In the genomic region with DNA sequence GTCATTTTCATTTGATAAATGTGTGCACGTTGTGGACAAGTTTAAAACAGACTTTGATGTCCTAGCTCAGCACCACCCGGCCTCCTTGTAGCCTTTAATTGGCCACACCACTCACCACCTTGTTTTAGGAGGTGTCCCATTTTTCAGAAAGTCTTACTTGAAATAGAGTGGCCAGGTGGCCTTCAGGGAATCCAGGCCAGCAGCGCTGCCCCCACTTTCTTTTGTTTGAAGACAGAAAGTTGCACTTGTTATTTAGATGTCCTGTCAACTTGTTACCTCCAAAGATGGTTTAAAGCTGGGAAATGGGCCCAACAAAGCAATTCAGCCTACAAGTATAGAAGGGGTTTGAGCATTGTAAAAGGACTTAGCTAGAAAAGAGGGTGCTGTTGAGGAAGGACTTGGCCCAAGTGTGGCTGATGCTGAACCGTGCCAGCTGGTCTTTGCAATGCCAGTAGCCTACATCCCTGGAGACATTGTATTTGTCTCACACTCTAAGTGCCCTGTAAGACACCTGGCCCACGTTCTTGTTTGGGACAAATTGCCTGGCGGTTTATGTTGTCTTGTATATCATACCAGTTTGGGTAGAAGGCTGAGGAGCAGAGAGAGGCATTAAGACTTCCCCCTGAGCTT, we compare ENCODE assay signal across 8 mouse cellular contexts. TPM values are rescaled to one million over a fixed set of nuclear protein-coding genes. Genes with fewer than 3 reads are reported as not detected.
A peak's percentile ranks its signal among the peaks of the same experiment; 100 is the strongest.
DNase-seq lines count a peak whose midpoint lies in the region; ATAC-seq and TF ChIP-seq lines count a peak whose summit lies in the region.

No protein-coding gene starts in this region.

- peak overlapping the region; percentile 55 for H3K4me2 ChIP-seq in embryonic facial prominence, embryonic 12.5 days (replicated peaks)
- H3K4me2 ChIP-seq in intestine, embryonic 15.5 days (replicated peaks): peak overlapping the region; percentile 75
- H3K4me2 ChIP-seq in neural tube, embryonic 14.5 days (ENCODE audit: low read depth, low read length): peak overlapping the region; percentile 50

- H3K4me1 ChIP-seq in lung, adult 2 months (ENCODE audit: control insufficient read depth, insufficient read depth, low read length): peaks cover 10% of the 10 kb centered on the region
- peaks cover 5% of the 10 kb centered on the region; the same call in 1 of the 2 replicates for H3K4me1 ChIP-seq in embryonic facial prominence, embryonic 12.5 days
- H3K4me1 ChIP-seq in intestine, embryonic 15.5 days (replicated peaks): peaks cover 8% of the 10 kb centered on the region
- H3K4me1 ChIP-seq in neural tube, embryonic 14.5 days (ENCODE audit: control insufficient read depth, insufficient read depth, low read length): peaks cover 12% of the 10 kb centered on the region

- H3K9me3 ChIP-seq in embryonic facial prominence, embryonic 12.5 days: no peaks in the 10 kb centered on the region
- no peaks in the 10 kb centered on the region for H3K9me3 ChIP-seq in intestine, embryonic 15.5 days
- H3K9me3 ChIP-seq in neural tube, embryonic 14.5 days (ENCODE audit: control insufficient read depth, low read length): no peaks in the 10 kb centered on the region

- TF ChIP-seq POLR2A in lung, adult 2 months (IDR thresholded peaks at IDR 0.05; ENCODE audit: borderline replicate concordance, extremely low read depth, low read depth, low read length): no peak

- peak overlapping the region; percentile 97; the same call in 1 of the 2 replicates for H3K27ac ChIP-seq in embryonic facial prominence, embryonic 12.5 days
- H3K27ac ChIP-seq in intestine, embryonic 15.5 days: peak overlapping the region; percentile 99; the same call in 1 of the 2 replicates
- peak overlapping the region; percentile 86; the same call in 1 of the 2 replicates for H3K27ac ChIP-seq in neural tube, embryonic 14.5 days (ENCODE audit: low read depth, low read length)

- WGBS in lung, adult 2 months: 14% methylated on average over 6 of the region's 6 CpGs
- 33% methylated on average over 6 of the region's 6 CpGs for WGBS in embryonic facial prominence, embryonic 12.5 days
- WGBS in intestine, embryonic 15.5 days: 22% methylated on average over 6 of the region's 6 CpGs
- WGBS in neural tube, embryonic 14.5 days: 26% methylated on average over 6 of the region's 6 CpGs

- peaks cover 5% of the 10 kb centered on the region; the same call in 1 of the 2 replicates for H3K36me3 ChIP-seq in embryonic facial prominence, embryonic 12.5 days
- no peaks in the 10 kb centered on the region; the same call in 1 of the 2 replicates for H3K36me3 ChIP-seq in intestine, embryonic 15.5 days
- H3K36me3 ChIP-seq in neural tube, embryonic 14.5 days (ENCODE audit: control insufficient read depth, insufficient read depth, low read length): no peaks in the 10 kb centered on the region

- H3K9ac ChIP-seq in embryonic facial prominence, embryonic 12.5 days: peak overlapping the region; percentile 93
- peak overlapping the region; percentile 83 for H3K9ac ChIP-seq in intestine, embryonic 15.5 days
- H3K9ac ChIP-seq in neural tube, embryonic 14.5 days (replicated peaks; ENCODE audit: low read depth, low read length): peak overlapping the region; percentile 81

- H3K27me3 ChIP-seq in embryonic facial prominence, embryonic 12.5 days: no peaks in the 10 kb centered on the region
- H3K27me3 ChIP-seq in intestine, embryonic 15.5 days (replicated peaks): no peaks in the 10 kb centered on the region
- no peaks in the 10 kb centered on the region for H3K27me3 ChIP-seq in neural tube, embryonic 14.5 days (ENCODE audit: control insufficient read depth, insufficient read depth, low read length)

- no peak for DNase-seq in lung, adult 2 months
- DNase-seq in lung, postnatal 25 days (ENCODE audit: low spot score): no peak
- DNase-seq in left cerebral cortex, adult 11 months (ENCODE audit: low spot score): no peak
- DNase-seq in gastrocnemius, postnatal 25 days: no peak
- DNase-seq in spleen, postnatal 10 days (ENCODE audit: low spot score in 2 of 2): no peak

- peak overlapping the region; percentile 95 for H3K4me3 ChIP-seq in lung, adult 2 months (replicated peaks; ENCODE audit: extremely low read depth, low read depth, low read length)
- peak overlapping the region; percentile 80 for H3K4me3 ChIP-seq in embryonic facial prominence, embryonic 12.5 days
- peak overlapping the region; percentile 80 for H3K4me3 ChIP-seq in intestine, embryonic 15.5 days (replicated peaks)
- H3K4me3 ChIP-seq in neural tube, embryonic 14.5 days (ENCODE audit: low read depth, low read length): peak overlapping the region; percentile 81

- no peak for ATAC-seq in embryonic facial prominence, embryonic 12.5 days (ENCODE audit: insufficient number of reproducible peaks, insufficient read depth, low FRiP score, low TSS enrichment)
- no peak for ATAC-seq in intestine, embryonic 15.5 days
- no peak for ATAC-seq in neural tube, embryonic 14.5 days (ENCODE audit: low read depth)

- TF ChIP-seq CTCF in lung, adult 2 months (IDR thresholded peaks at IDR 0.05; ENCODE audit: insufficient read depth, low read length): no peak

RNA-seq across cellular contexts. Expression of a gene that starts 1.1 kb away (rescaled TPM):
- 77.3 and 100 TPM in 2 replicates for polyA plus RNA-seq in lung, adult 2 months (2012; rRNA removed)
- polyA plus RNA-seq in embryonic facial prominence, embryonic 12.5 days (2016; fragmentation: Nextera tagmentation; extraction: Ambion mirVana): 90.6 and 96.0 TPM in 2 replicates
- 73.8 and 76.9 TPM in 2 replicates for polyA plus RNA-seq in intestine, embryonic 15.5 days (2015; fragmentation: Nextera tagmentation; extraction: Ambion mirVana)
- polyA plus RNA-seq in neural tube, embryonic 14.5 days (2014; fragmentation: Nextera tagmentation; extraction: Ambion mirVana): 87.6 and 88.0 TPM in 2 replicates
- 10 to 100 TPM; 20.1 to 20.8 TPM for total RNA-seq in gastrocnemius, postnatal 25 days (2021)

RNA-seq across cellular contexts. Expression of a gene that starts 27.0 kb away (rescaled TPM):
- polyA plus RNA-seq in lung, adult 2 months (2012; rRNA removed): 37.1 and 52.3 TPM in 2 replicates
- 0.75 and 1.1 TPM in 2 replicates for polyA plus RNA-seq in embryonic facial prominence, embryonic 12.5 days (2016; fragmentation: Nextera tagmentation; extraction: Ambion mirVana)
- 1.8 and 1.9 TPM in 2 replicates for polyA plus RNA-seq in intestine, embryonic 15.5 days (2015; fragmentation: Nextera tagmentation; extraction: Ambion mirVana)
- polyA plus RNA-seq in neural tube, embryonic 14.5 days (2014; fragmentation: Nextera tagmentation; extraction: Ambion mirVana): 0.16 and 0.59 TPM in 2 replicates
- 1 to 10 TPM in 1 of 2 experiments, under 1 TPM in 1; 0.56 to 1.0 TPM for total RNA-seq in gastrocnemius, postnatal 25 days (2021)

RNA-seq across cellular contexts. Expression of a gene that starts 58.0 kb away (rescaled TPM):
- polyA plus RNA-seq in lung, adult 2 months (2012; rRNA removed): 2.8 and 4.4 TPM in 2 replicates
- 10.0 and 16.6 TPM in 2 replicates for polyA plus RNA-seq in embryonic facial prominence, embryonic 12.5 days (2016; fragmentation: Nextera tagmentation; extraction: Ambion mirVana)
- polyA plus RNA-seq in intestine, embryonic 15.5 days (2015; fragmentation: Nextera tagmentation; extraction: Ambion mirVana): 6.2 and 6.3 TPM in 2 replicates
- polyA plus RNA-seq in neural tube, embryonic 14.5 days (2014; fragmentation: Nextera tagmentation; extraction: Ambion mirVana): 77.6 and 96.8 TPM in 2 replicates
- total RNA-seq in gastrocnemius, postnatal 25 days (2021): under 1 TPM; 0.32 to 0.41 TPM

Comparison
In these comparisons a context has a peak if more than half of its experiments do, and no peak if none do; other contexts are left out.
1. RNA of a gene that starts 27.0 kb away (polyA plus RNA-seq): 37.1 to 52.3 TPM in lung, adult 2 months; 1.8 to 1.9 TPM in intestine, embryonic 15.5 days, 0.75 to 1.1 TPM in embryonic facial prominence, embryonic 12.5 days and 0.16 to 0.59 TPM in neural tube, embryonic 14.5 days; every median in the first group is over 10 times any median in the second.
2. Peak in every context shown above with its lines, with median percentiles within 50 percentile points of each other: H3K4me3 ChIP-seq, H3K27ac ChIP-seq, H3K4me2 ChIP-seq and H3K9ac ChIP-seq.